Mouse (Mus musculus) midbrain, embryonic 13.5 days (tissue): ENCODE data around the gene Ptpru. TPM values are rescaled to one million over a fixed set of nuclear protein-coding genes. Genes with fewer than 3 reads are reported as not detected.

Experiments
- ATAC-seq: fragments of 200-750 bp; cut with Nextera tagmentation; 2 replicates; pipeline ENCODE4 v1.8.0; 2017; ENCODE audit warnings: mild to moderate bottlenecking, moderate TSS enrichment, moderate library complexity
- H3K27ac ChIP-seq: fragments of 300-500 bp; sonication (generic); 2 replicates; pipeline ENCODE4 v1.5.1; 2015; ENCODE audit warnings: inconsistent platforms, mild to moderate bottlenecking, moderate library complexity
- H3K27me3 ChIP-seq: fragments of 300-500 bp; sonication (generic); 2 replicates; pipeline ENCODE4 v1.6.1; 2015; ENCODE audit warnings: mild to moderate bottlenecking, inconsistent platforms
- H3K36me3 ChIP-seq: fragments of 300-500 bp; sonication (generic); 2 replicates; pipeline ENCODE4 v1.6.1; 2015; ENCODE audit warnings: mild to moderate bottlenecking, inconsistent platforms
- H3K4me1 ChIP-seq: fragments of 300-500 bp; sonication (generic); replicated peaks from 2 replicates; pipeline ENCODE4 v1.6.1; 2015; ENCODE audit warnings: inconsistent platforms
- H3K4me2 ChIP-seq: fragments of 300-500 bp; sonication (generic); replicated peaks from 2 replicates; pipeline ENCODE4 v1.6.1; 2015; ENCODE audit warnings: moderate library complexity, mild to moderate bottlenecking, inconsistent platforms
- H3K4me3 ChIP-seq: fragments of 300-500 bp; sonication (generic); replicated peaks from 2 replicates; pipeline ENCODE4 v1.5.1; 2015; ENCODE audit warnings: mild to moderate bottlenecking, inconsistent platforms
- H3K9ac ChIP-seq: fragments of 300-500 bp; sonication (generic); replicated peaks from 2 replicates; pipeline ENCODE4 v1.6.1; 2015; ENCODE audit warnings: mild to moderate bottlenecking, inconsistent platforms
- H3K9me3 ChIP-seq: fragments of 300-500 bp; sonication (generic); 2 replicates; pipeline ENCODE4 v1.6.1; 2016; ENCODE audit warnings: mild to moderate bottlenecking, inconsistent platforms
- WGBS: fragments of 180-500 bp; shearing (Covaris S2); methylation state at CpG from one replicate; pipeline ENCODE4 v1.1.7; 2015; 5-methylcytosine and 5-hydroxymethylcytosine counted together
- polyA plus RNA-seq: library from polyadenylated mRNA; unstranded; fragments of >200 nt; fragmentation: Nextera tagmentation; extraction: Ambion mirVana; gene quantifications from 2 replicates; pipeline ENCODE4 v1.2.1, GENCODE M21; 2015

The Ptpru gene
- polyA plus RNA-seq, 1 experiment from 2014 or later: 18.9 TPM

DNA sequence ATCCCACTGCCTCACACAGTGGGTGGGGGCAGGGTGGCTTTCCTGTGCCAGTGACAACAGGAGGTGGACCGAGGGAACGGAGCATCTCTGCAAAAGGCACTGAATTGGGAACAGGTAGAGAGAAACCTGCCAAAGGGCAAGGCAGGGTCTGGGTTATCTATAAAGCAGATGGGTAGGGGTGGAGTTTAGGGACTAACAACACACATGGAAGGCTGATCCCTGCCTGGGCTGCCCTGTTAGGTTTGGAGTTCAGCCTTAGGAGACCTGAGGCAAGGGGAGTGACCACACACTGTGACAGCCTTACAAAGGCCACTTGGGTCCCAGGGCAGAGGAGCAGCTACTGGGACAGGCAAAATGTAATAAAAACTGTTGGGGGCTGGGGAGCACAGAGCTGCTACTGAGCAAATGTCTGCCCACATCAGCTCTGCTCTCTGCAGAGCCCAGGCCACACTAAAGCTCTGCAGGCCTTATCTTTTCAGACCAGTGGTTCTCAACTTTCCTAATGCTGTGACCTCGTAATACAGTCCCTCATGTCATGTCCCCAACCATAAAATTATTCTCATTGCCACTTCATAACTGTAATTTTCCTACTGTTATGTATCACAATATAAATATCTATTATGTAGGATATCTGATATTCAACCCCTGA is 5.2 kb downstream of the Ptpru start:
- WGBS: 95% methylated on average over 3 of the region's 3 CpGs
- H3K27me3 ChIP-seq: peaks cover 37% of the 10 kb centered on the region

DNA sequence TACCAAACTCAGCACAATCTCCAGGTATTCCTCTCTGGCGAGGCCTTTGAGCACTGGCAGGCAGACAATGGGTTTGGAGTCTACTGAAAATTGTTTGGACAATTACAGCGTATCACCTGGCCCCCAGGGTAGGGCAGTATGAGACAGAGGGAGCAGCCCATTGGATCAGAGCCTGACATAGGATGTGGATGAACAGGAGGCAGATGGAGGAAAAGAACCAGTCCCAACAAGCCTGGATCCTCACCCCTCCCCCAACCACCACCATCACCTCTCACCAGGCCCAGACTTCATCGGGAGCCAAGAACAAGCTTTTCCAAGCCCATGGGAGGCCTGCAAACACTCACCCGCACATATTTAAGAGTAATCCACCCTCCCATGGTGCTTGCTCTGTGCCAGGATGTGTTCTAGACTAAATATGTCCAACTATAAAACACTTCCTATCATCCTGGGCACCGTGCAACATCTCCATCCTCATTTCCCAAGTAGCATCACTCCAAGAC is 6.5 kb downstream of the Ptpru start:
- Histone ChIP-seq H3K4me2 (no peak overlapping the region), H3K27me3 (peaks cover 32% of the 10 kb centered on the region), H3K4me3 (no peak overlapping the region), H3K9ac (no peak overlapping the region), H3K36me3 (no peaks in the 10 kb centered on the region), H3K4me1 (peaks cover 29% of the 10 kb centered on the region), H3K27ac (no peak overlapping the region), H3K9me3 (no peaks in the 10 kb centered on the region)
- ATAC-seq: no peak
- WGBS: 86% methylated on average over 5 of the region's 5 CpGs

More for the DNA sequence above, 5.2 kb downstream of the Ptpru start:
- peaks cover 29% of the 10 kb centered on the region for H3K4me1 ChIP-seq
- H3K4me3 ChIP-seq: no peak overlapping the region
- H3K4me2 ChIP-seq: no peak overlapping the region
- H3K36me3 ChIP-seq: no peaks in the 10 kb centered on the region
- H3K9ac ChIP-seq: no peak overlapping the region
- no peak for ATAC-seq
- no peak overlapping the region for H3K27ac ChIP-seq
- no peaks in the 10 kb centered on the region for H3K9me3 ChIP-seq

GRCm38 (mm10) chr4:131829123-131829522 is 9.0 kb downstream of the Ptpru start:
- Histone ChIP-seq H3K27ac (no peak overlapping the region), H3K4me3 (no peak overlapping the region), H3K4me1 (peaks cover 24% of the 10 kb centered on the region), H3K9me3 (no peaks in the 10 kb centered on the region), H3K9ac (no peak overlapping the region), H3K4me2 (no peak overlapping the region), H3K36me3 (no peaks in the 10 kb centered on the region), H3K27me3 (peaks cover 17% of the 10 kb centered on the region; the same call in 1 of the 2 replicates)
- 79% methylated on average over 8 of the region's 8 CpGs for WGBS
- no peak for ATAC-seq

GRCm38 (mm10) chr4:131826905-131827304 is 11.2 kb downstream of the Ptpru start:
- H3K27ac ChIP-seq: no peak overlapping the region
- ATAC-seq: peak; percentile 49
- H3K9me3 ChIP-seq: no peaks in the 10 kb centered on the region
- no peaks in the 10 kb centered on the region for H3K36me3 ChIP-seq
- peaks cover 24% of the 10 kb centered on the region for H3K4me1 ChIP-seq
- no peak overlapping the region for H3K9ac ChIP-seq
- H3K27me3 ChIP-seq: peaks cover 17% of the 10 kb centered on the region; the same call in 1 of the 2 replicates
- WGBS: 4% methylated on average over 6 of the region's 6 CpGs
- H3K4me2 ChIP-seq: no peak overlapping the region
- no peak overlapping the region for H3K4me3 ChIP-seq

GRCm38 (mm10) chr4:131825830-131826229 is 12.3 kb downstream of the Ptpru start:
- no peak for ATAC-seq
- WGBS: 45% methylated on average over 8 of the region's 8 CpGs
- Histone ChIP-seq H3K9me3 (no peaks in the 10 kb centered on the region), H3K4me3 (no peak overlapping the region), H3K27me3 (0 out of 2 replicates have a peak, but pooled peaks cover 14% of the 10 kb centered on the region), H3K4me2 (no peak overlapping the region), H3K4me1 (peaks cover 33% of the 10 kb centered on the region), H3K36me3 (no peaks in the 10 kb centered on the region), H3K27ac (no peak overlapping the region), H3K9ac (no peak overlapping the region)

GRCm38 (mm10) chr4:131824939-131825338 is 13.1 kb downstream of the Ptpru start:
- Histone ChIP-seq H3K9ac (no peak overlapping the region), H3K9me3 (no peaks in the 10 kb centered on the region), H3K27me3 (0 out of 2 replicates have a peak, but pooled peaks cover 20% of the 10 kb centered on the region), H3K36me3 (no peaks in the 10 kb centered on the region), H3K4me1 (peaks cover 33% of the 10 kb centered on the region), H3K27ac (no peak overlapping the region), H3K4me2 (no peak overlapping the region), H3K4me3 (no peak overlapping the region)
- 15% methylated on average over 3 of the region's 3 CpGs for WGBS
- no peak for ATAC-seq

GRCm38 (mm10) chr4:131822583-131822982 is 15.5 kb downstream of the Ptpru start:
- Histone ChIP-seq H3K4me1 (peaks cover 31% of the 10 kb centered on the region), H3K4me2 (no peak overlapping the region), H3K36me3 (no peaks in the 10 kb centered on the region), H3K27ac (no peak overlapping the region), H3K4me3 (no peak overlapping the region), H3K9ac (no peak overlapping the region), H3K27me3 (peaks cover 17% of the 10 kb centered on the region; the same call in 1 of the 2 replicates), H3K9me3 (no peaks in the 10 kb centered on the region)
- ATAC-seq: no peak
- 88% methylated on average over 3 of the region's 3 CpGs for WGBS

GRCm38 (mm10) chr4:131821161-131821731 is 16.8 kb downstream of the Ptpru start:
- no peak overlapping the region for H3K4me3 ChIP-seq
- peaks cover 15% of the 10 kb centered on the region; the same call in 1 of the 2 replicates for H3K27me3 ChIP-seq
- ATAC-seq: peak; percentile 72
- H3K9me3 ChIP-seq: no peaks in the 10 kb centered on the region
- WGBS: 11% methylated on average over 16 of the region's 16 CpGs
- 0 out of 2 replicates have a peak overlapping the region, but pooled peaks have one; percentile 30 for H3K27ac ChIP-seq
- H3K4me1 ChIP-seq: peaks cover 18% of the 10 kb centered on the region
- H3K36me3 ChIP-seq: no peaks in the 10 kb centered on the region
- peak overlapping the region; percentile 48 for H3K9ac ChIP-seq
- peak overlapping the region; percentile 19 for H3K4me2 ChIP-seq

- no peak overlapping the region for H3K9ac ChIP-seq
- peaks cover 18% of the 10 kb centered on the region for H3K4me1 ChIP-seq
- no peak overlapping the region for H3K4me2 ChIP-seq
- H3K4me3 ChIP-seq: no peak overlapping the region
- 66% methylated on average over 23 of the region's 23 CpGs for WGBS
- H3K36me3 ChIP-seq: no peaks in the 10 kb centered on the region
- no peak for ATAC-seq
- no peaks in the 10 kb centered on the region for H3K9me3 ChIP-seq
- peaks cover 12% of the 10 kb centered on the region; the same call in 1 of the 2 replicates for H3K27me3 ChIP-seq
- H3K27ac ChIP-seq: no peak overlapping the region
Observed at GRCm38 (mm10) chr4:131818926-131819325, 19.2 kb downstream of the Ptpru start.

DNA sequence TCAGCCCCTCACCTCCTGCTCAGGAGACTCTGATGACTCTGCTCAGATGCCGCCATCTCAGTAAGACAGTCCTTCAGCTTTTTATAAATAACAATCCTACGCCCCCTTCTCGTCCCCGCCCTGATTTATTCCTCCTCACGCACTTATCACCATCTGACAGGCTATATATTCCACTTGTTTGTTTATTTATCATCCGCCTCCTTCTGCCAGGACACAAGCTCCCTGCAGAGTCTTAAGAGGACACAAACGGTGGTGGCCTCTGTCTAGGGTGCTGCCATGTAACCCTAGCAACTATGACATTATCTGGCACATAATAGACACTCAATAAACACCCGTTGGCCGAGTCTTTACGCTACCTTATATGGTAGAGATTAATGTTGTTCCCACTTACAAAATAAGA is 22.3 kb downstream of the Ptpru start:
- WGBS: 87% methylated on average over 10 of the region's 10 CpGs
- ATAC-seq: no peak

DNA sequence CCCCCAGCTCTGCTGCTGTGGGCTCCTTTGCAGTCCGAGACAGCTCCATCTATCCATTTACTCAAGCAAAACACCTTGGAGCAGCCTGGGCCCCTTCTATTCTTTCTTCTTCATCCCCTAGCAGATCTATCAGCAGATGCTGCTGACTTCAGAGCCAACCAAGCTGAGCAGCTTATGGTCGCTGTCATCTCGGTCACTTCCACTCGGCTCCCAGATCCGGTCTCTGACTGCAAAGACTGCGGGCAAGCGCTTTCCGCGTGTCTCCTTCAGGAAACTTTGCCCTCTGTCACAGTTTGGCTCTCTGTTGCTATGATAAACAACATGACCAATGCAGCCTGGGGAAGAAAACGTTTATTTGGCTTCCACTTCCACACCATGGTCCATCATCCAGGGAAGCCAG is 23.2 kb downstream of the Ptpru start:
- Histone ChIP-seq H3K4me3 (no peak overlapping the region), H3K9ac (no peak overlapping the region), H3K27me3 (peaks cover 5% of the 10 kb centered on the region; the same call in 1 of the 2 replicates), H3K9me3 (no peaks in the 10 kb centered on the region), H3K27ac (no peak overlapping the region), H3K36me3 (no peaks in the 10 kb centered on the region), H3K4me1 (no peaks in the 10 kb centered on the region), H3K4me2 (no peak overlapping the region)
- no peak for ATAC-seq
- 87% methylated on average over 10 of the region's 10 CpGs for WGBS

More for the DNA sequence above, 22.3 kb downstream of the Ptpru start:
- Histone ChIP-seq H3K27me3 (peaks cover 12% of the 10 kb centered on the region; the same call in 1 of the 2 replicates), H3K4me3 (no peak overlapping the region), H3K9ac (no peak overlapping the region), H3K4me1 (peaks cover 4% of the 10 kb centered on the region), H3K4me2 (no peak overlapping the region), H3K36me3 (no peaks in the 10 kb centered on the region), H3K9me3 (no peaks in the 10 kb centered on the region), H3K27ac (no peak overlapping the region)

GRCm38 (mm10) chr4:131813798-131814197 is 24.3 kb downstream of the Ptpru start:
- no peak overlapping the region for H3K9ac ChIP-seq
- ATAC-seq: no peak
- no peaks in the 10 kb centered on the region for H3K9me3 ChIP-seq
- H3K4me3 ChIP-seq: no peak overlapping the region
- no peaks in the 10 kb centered on the region for H3K4me1 ChIP-seq
- no peaks in the 10 kb centered on the region for H3K36me3 ChIP-seq
- H3K4me2 ChIP-seq: no peak overlapping the region
- no peak overlapping the region for H3K27ac ChIP-seq
- 94% methylated on average over 7 of the region's 7 CpGs for WGBS
- peaks cover 2% of the 10 kb centered on the region; the same call in 1 of the 2 replicates for H3K27me3 ChIP-seq
